Mouse (Mus musculus) thymus, adult 2 months (tissue): ENCODE measurements at regions not wholly inside any gene's neighbourhood (a gene's known extent, or its start where the extent isn't known, plus 50 kb on each side); places are given as distances from the start of the nearest gene placed in this dataset.

Experiments used
- DNase-seq: peaks from one replicate; pipeline ENCODE4 v3.0.0; 2021
- H3K27ac ChIP-seq: fragments of 200-500 bp; 2 replicates; pipeline ENCODE4 v1.5.1; 2012; ENCODE audit warnings: low read length, control low read depth; ENCODE audit not compliant: control insufficient read depth, insufficient read depth
- H3K27me3 ChIP-seq: fragments of 200-500 bp; 2 replicates; pipeline ENCODE4 v1.6.1; 2012; ENCODE audit warnings: mild to moderate bottlenecking, low read length, moderate library complexity, mixed read lengths; ENCODE audit not compliant: control insufficient read depth, insufficient read depth
- H3K36me3 ChIP-seq: fragments of 200-500 bp; 2 replicates; pipeline ENCODE4 v1.6.1; 2012; ENCODE audit warnings: mild to moderate bottlenecking, low read length, moderate library complexity; ENCODE audit not compliant: control insufficient read depth, insufficient read depth
- H3K4me1 ChIP-seq: fragments of 200-500 bp; replicated peaks from 2 replicates; pipeline ENCODE4 v1.6.1; 2012; ENCODE audit warnings: low read length; ENCODE audit not compliant: control insufficient read depth, insufficient read depth
- H3K4me3 ChIP-seq: fragments of 200-500 bp; 2 replicates; pipeline ENCODE4 v1.5.1; 2012; ENCODE audit warnings: mild to moderate bottlenecking, low read length, control low read depth, moderate library complexity; ENCODE audit not compliant: control insufficient read depth, insufficient read depth
- CTCF ChIP-seq: fragments of 200-500 bp; IDR thresholded peaks from 2 replicates; pipeline ENCODE4 v1.5.1; 2012; ENCODE audit warnings: mild to moderate bottlenecking, control low read depth, low read length, moderate library complexity, borderline replicate concordance; ENCODE audit not compliant: control insufficient read depth, poor library complexity, insufficient read depth; ENCODE audit errors: extremely low read depth
- POLR2A ChIP-seq: fragments of 200-500 bp; IDR thresholded peaks from 2 replicates; pipeline ENCODE4 v1.6.1; 2012; ENCODE audit warnings: mild to moderate bottlenecking, low read length, control low read depth, moderate library complexity; ENCODE audit not compliant: control insufficient read depth, poor library complexity, insufficient read depth; ENCODE audit errors: extremely low read depth
- WGBS: fragments of 180-500 bp; shearing (Covaris S2); methylation state at CpG from one replicate; pipeline ENCODE4 v1.1.7; 2018; 5-methylcytosine and 5-hydroxymethylcytosine counted together

DNA sequence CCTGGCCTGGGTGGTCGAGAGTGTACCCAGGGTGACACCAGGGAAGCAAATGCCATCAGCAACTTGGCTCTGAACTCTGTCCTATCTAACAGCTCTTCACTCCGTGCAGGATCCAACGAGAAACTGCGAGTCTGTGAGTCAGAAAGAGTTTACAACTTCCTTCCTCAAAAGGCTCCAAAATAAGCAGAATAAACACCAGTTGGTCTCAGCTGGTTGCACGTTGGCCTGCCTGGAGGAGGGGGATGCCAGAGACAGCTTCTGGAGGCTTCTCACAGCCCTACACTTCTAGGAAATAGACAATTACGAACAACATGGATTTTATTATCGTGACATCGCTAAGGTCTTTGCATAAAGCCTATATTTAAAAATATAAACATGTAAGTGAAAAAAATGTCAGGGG is 133.4 kb upstream of the Pkdcc start:
- WGBS, result 39% methylated on average over 8 of the region's 8 CpGs
- DNase-seq, result no peak
- no peaks in the 10 kb centered on the region; the same call in 1 of the 2 replicates for H3K27me3 ChIP-seq
- no peaks in the 10 kb centered on the region for H3K36me3 ChIP-seq
- no peak overlapping the region for H3K27ac ChIP-seq
- TF ChIP-seq CTCF, result no peak
- no peak for TF ChIP-seq POLR2A
- H3K4me3 ChIP-seq, result no peak overlapping the region
- H3K4me1 ChIP-seq, result no peaks in the 10 kb centered on the region; the same call in 1 of the 2 replicates

DNA sequence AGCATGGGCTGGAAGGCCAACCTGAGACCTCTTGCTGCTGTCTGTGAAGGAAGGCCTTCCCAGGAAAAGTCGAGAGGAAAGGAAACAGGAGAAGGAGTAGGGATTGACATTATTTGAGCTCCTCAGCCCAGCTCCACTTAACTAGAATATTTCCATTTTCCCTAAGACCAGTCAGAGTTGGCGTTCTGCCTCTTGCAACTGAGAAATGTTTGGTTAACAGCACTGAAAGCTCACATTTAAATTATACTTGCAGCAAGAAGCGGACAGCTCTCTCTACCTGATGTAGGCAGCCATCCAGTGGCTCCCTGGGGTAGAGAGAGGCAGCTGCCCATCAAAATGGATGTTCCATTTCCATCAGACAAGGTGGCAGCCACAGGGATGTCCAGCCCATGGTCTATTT is 131.6 kb upstream of the Pkdcc start:
- no peak overlapping the region for H3K4me3 ChIP-seq
- H3K36me3 ChIP-seq, result no peaks in the 10 kb centered on the region
- no peaks in the 10 kb centered on the region; the same call in 1 of the 2 replicates for H3K4me1 ChIP-seq
- H3K27me3 ChIP-seq, result no peaks in the 10 kb centered on the region
- no peak for TF ChIP-seq POLR2A
- no peak for TF ChIP-seq CTCF
- WGBS, result 76% methylated on average over 3 of the region's 3 CpGs
- no peak for DNase-seq
- H3K27ac ChIP-seq, result no peak overlapping the region

DNA sequence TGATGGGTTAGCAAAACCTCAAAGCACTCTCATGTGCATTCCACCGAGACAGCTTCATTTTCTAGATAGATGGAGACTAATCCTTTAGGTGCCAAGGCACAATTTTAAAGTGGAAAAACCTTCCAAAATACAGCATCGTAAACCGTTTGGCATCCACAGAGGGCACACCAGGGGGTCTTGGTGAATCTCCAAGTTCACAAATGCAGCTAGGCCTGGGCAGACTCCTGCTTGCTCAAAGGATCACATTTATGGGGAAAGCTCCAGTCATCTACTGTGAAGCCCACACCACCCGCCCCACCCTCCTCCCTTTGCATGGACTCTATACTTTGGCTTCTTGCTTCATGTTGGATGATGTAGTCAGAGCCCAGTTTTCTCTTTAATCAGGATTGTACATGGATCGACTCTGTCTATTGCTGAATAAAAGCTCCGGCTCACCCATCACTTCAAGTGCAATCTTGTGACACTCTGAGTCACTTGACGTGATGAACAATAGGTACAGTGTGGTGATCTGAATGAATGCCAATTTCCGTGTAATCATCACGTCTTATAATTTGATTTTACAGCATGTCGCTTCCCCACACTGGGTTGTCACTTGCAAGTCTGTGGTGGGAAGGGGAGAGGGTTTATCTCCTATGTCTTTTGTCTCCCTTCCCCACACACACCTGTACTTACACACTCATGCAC is 129.2 kb upstream of the Pkdcc start:
- WGBS, result 94% methylated on average over 10 of the region's 10 CpGs
- H3K4me1 ChIP-seq, result no peaks in the 10 kb centered on the region
- no peak for DNase-seq

DNA sequence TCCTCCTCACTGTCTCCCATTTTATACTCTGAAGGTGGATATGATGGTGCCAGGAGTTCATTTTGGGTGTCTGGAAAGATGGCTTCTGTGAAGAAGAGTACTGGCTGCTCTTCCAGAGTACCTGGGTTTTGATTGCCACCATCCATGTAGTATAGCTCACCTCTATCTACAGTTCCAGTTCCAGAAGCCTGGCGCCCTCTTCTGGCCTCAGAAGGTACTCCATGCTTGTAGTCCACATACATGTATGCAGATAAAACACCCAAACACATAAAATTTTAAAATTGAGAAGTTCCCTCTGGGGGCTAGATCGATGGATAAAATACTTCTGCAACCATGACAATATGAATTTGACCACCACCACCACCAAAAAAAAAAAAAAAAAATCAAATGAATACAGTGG is 128.4 kb upstream of the Pkdcc start:
- H3K27me3 ChIP-seq, result no peaks in the 10 kb centered on the region
- 90% methylated on average over 2 of the region's 2 CpGs for WGBS
- no peaks in the 10 kb centered on the region for H3K4me1 ChIP-seq
- no peak overlapping the region for H3K4me3 ChIP-seq
- no peak for DNase-seq
- H3K27ac ChIP-seq, result no peak overlapping the region
- TF ChIP-seq POLR2A (no peak), CTCF (no peak)
- H3K36me3 ChIP-seq, result no peaks in the 10 kb centered on the region

More for the DNA sequence above, 129.2 kb upstream of the Pkdcc start:
- Histone ChIP-seq H3K27me3 (no peaks in the 10 kb centered on the region), H3K27ac (no peak overlapping the region), H3K36me3 (no peaks in the 10 kb centered on the region), H3K4me3 (no peak overlapping the region)
- TF ChIP-seq POLR2A (no peak), CTCF (no peak)

DNA sequence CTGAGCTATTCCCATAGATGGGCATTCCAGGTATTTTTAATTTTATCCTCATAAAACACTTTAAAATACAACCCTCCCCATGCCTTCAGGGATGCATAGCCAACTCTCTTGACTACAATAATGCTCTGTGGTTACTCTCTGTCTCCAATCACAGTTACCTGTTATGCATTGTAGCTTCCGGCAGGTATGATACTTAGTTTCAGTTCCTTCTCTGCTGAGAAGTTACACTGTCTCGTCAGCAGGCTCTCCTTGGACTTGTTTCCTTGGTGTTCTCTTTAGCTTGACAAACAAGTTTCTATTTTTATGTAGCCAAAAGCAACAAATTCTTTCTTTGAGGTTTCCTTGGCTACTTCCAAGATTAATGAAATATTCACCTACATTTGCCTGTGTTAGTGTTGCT is 126.6 kb upstream of the Pkdcc start:
- H3K27me3 ChIP-seq, result no peaks in the 10 kb centered on the region
- TF ChIP-seq CTCF, result no peak
- no peak for TF ChIP-seq POLR2A
- 29% methylated on average over 2 of the region's 2 CpGs for WGBS
- no peak overlapping the region for H3K27ac ChIP-seq
- H3K36me3 ChIP-seq, result no peaks in the 10 kb centered on the region
- no peak overlapping the region for H3K4me3 ChIP-seq
- H3K4me1 ChIP-seq, result no peaks in the 10 kb centered on the region
- no peak for DNase-seq

DNA sequence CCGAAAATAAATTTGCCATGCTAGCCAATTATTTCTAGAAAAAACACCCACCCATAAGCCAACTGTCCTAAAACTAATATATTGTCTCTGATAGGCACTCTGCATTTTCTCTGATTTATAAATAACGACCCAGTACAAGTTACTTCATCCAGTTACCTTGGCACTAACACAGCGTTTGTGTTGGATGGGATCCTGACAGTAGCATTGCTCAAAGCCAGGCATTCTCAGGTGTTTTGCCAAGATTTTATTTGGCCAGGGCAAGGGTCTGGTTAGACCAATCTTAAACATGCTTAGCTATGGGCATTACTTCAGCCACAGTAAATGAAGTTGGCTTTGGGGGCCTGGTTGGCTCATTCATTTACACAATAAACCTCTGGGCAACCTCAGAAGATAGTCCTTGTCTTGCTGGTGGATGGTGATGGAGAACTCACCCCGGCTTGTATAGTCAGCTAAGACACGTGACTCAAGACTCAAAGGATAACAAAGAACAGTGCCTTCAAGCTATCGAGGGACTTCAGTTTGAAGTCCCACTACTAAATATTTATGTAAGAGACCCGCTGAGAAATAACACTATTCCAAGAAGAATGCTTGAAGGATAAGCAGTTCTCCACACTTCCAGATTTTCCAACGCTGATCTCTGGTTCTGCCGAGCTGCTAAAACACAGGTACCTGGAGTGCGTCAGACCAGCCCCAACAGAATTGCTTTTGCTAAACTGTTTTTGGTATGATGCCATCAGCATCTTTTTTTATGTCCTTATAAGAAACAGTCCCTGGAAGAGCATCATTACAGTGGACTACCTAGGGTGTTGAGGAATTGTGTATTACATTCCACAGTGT is 125.0 kb upstream of the Pkdcc start:
- TF ChIP-seq CTCF, result no peak
- TF ChIP-seq POLR2A, result no peak
- no peaks in the 10 kb centered on the region for H3K36me3 ChIP-seq
- no peak overlapping the region for H3K4me3 ChIP-seq
- 90% methylated on average over 10 of the region's 10 CpGs for WGBS
- no peaks in the 10 kb centered on the region for H3K27me3 ChIP-seq
- H3K4me1 ChIP-seq, result no peaks in the 10 kb centered on the region
- no peak for DNase-seq
- no peak overlapping the region for H3K27ac ChIP-seq
